Mouse (Mus musculus) forebrain, embryonic 14.5 days (tissue): ENCODE data around the gene Pgd. TPM values are rescaled to one million over a fixed set of nuclear protein-coding genes. Genes with fewer than 3 reads are reported as not detected.

Source experiments
- ATAC-seq: fragments of 200-750 bp; cut with Nextera tagmentation; 2 replicates; pipeline ENCODE4 v1.8.0; 2017; ENCODE audit warnings: mild to moderate bottlenecking, moderate library complexity
- DNase-seq: peaks from one replicate; pipeline ENCODE4 v3.0.0-alpha.2; 2015; ENCODE audit warnings: low spot score
- H3K27ac ChIP-seq: fragments of 300-500 bp; sonication (generic); 2 replicates; pipeline ENCODE4 v1.5.1; 2014; ENCODE audit warnings: low read depth, mild to moderate bottlenecking, control low read depth, low read length, moderate library complexity
- H3K27me3 ChIP-seq: fragments of 300-500 bp; sonication (generic); replicated peaks from 2 replicates; pipeline ENCODE4 v1.6.1; 2014; ENCODE audit warnings: low read length, control low read depth, mixed read lengths; ENCODE audit not compliant: control insufficient read depth, insufficient read depth
- H3K36me3 ChIP-seq: fragments of 300-500 bp; sonication (generic); 2 replicates; pipeline ENCODE4 v1.6.1; 2014; ENCODE audit warnings: low read length, control low read depth; ENCODE audit not compliant: control insufficient read depth, insufficient read depth
- H3K4me1 ChIP-seq: fragments of 300-500 bp; sonication (generic); 2 replicates; pipeline ENCODE4 v1.6.1; 2014; ENCODE audit warnings: antibody characterized with exemption, low read length, control low read depth; ENCODE audit not compliant: control insufficient read depth, insufficient read depth
- H3K4me2 ChIP-seq: fragments of 300-500 bp; sonication (generic); 2 replicates; pipeline ENCODE4 v1.6.1; 2014; ENCODE audit warnings: mild to moderate bottlenecking, control low read depth, low read length
- H3K4me3 ChIP-seq: fragments of 300-500 bp; sonication (generic); 2 replicates; pipeline ENCODE4 v1.5.1; 2014; ENCODE audit warnings: low read depth, low read length, control low read depth
- H3K9ac ChIP-seq: fragments of 300-500 bp; sonication (generic); 2 replicates; pipeline ENCODE4 v1.6.1; 2014; ENCODE audit warnings: mild to moderate bottlenecking, low read length, control low read depth, moderate library complexity
- H3K9me3 ChIP-seq: fragments of 300-500 bp; sonication (generic); replicated peaks from 2 replicates; pipeline ENCODE4 v1.6.1; 2016; ENCODE audit warnings: low read length, control low read depth, mixed read lengths; ENCODE audit not compliant: control insufficient read depth
- WGBS: fragments of 180-500 bp; shearing (Covaris S2); extraction: QIAGEN DNeasy Blood & Tissue Kit; methylation state at CpG from one replicate; pipeline ENCODE4 v1.1.7; 2014; 5-methylcytosine and 5-hydroxymethylcytosine counted together
- polyA plus RNA-seq: library from polyadenylated mRNA; unstranded; fragments of >200 nt; fragmentation: Nextera tagmentation; extraction: Ambion mirVana; gene quantifications from 2 replicates; pipeline ENCODE4 v1.2.1, GENCODE M21; 2014

Gene Pgd
- polyA plus RNA-seq, 1 experiment from 2014 or later: 48.1 TPM

GRCm38 (mm10) chr4:149136116-149136850, 30.3 kb downstream of the Pgd start:
- ATAC-seq: 0 out of 2 replicates have a peak, but pooled peaks have one; percentile 14
- WGBS: 55% methylated on average over 18 of the region's 18 CpGs

GRCm38 (mm10) chr4:149133395-149133794, 33.2 kb downstream of the Pgd start:
- H3K27ac ChIP-seq: no peak overlapping the region
- H3K27me3 ChIP-seq: no peaks in the 10 kb centered on the region
- no peak overlapping the region for H3K9ac ChIP-seq
- WGBS: 86% methylated on average over 5 of the region's 5 CpGs
- no peaks in the 10 kb centered on the region for H3K9me3 ChIP-seq
- H3K4me2 ChIP-seq: no peak overlapping the region
- no peaks in the 10 kb centered on the region for H3K4me1 ChIP-seq
- DNase-seq (no peak), ATAC-seq (no peak)
- H3K36me3 ChIP-seq: peaks cover 25% of the 10 kb centered on the region
- no peak overlapping the region for H3K4me3 ChIP-seq

More at GRCm38 (mm10) chr4:149136116-149136850, 30.3 kb downstream of the Pgd start:
- peak overlapping the region; percentile 68 for H3K4me3 ChIP-seq
- no peaks in the 10 kb centered on the region for H3K9me3 ChIP-seq
- H3K9ac ChIP-seq: peak overlapping the region; percentile 76
- peak overlapping the region; percentile 72 for H3K4me2 ChIP-seq
- no peaks in the 10 kb centered on the region for H3K27me3 ChIP-seq
- no peak overlapping the region for H3K27ac ChIP-seq
- DNase-seq: no peak
- H3K36me3 ChIP-seq: 0 out of 2 replicates have a peak, but pooled peaks cover 5% of the 10 kb centered on the region
- no peaks in the 10 kb centered on the region for H3K4me1 ChIP-seq

GRCm38 (mm10) chr4:149131789-149132565, 34.6 kb downstream of the Pgd start:
- Histone ChIP-seq H3K9me3 (no peaks in the 10 kb centered on the region), H3K9ac (no peak overlapping the region), H3K4me3 (no peak overlapping the region), H3K27me3 (no peaks in the 10 kb centered on the region), H3K4me2 (no peak overlapping the region), H3K36me3 (peaks cover 34% of the 10 kb centered on the region), H3K4me1 (no peaks in the 10 kb centered on the region), H3K27ac (no peak overlapping the region)
- DNase-seq (no peak), ATAC-seq (no peak)
- 92% methylated on average over 20 of the region's 21 CpGs for WGBS

- Histone ChIP-seq H3K9me3 (no peaks in the 10 kb centered on the region), H3K4me1 (no peaks in the 10 kb centered on the region), H3K4me2 (no peak overlapping the region), H3K27me3 (no peaks in the 10 kb centered on the region), H3K9ac (no peak overlapping the region), H3K27ac (no peak overlapping the region), H3K36me3 (peaks cover 37% of the 10 kb centered on the region), H3K4me3 (no peak overlapping the region)
- ATAC-seq (no peak), DNase-seq (no peak)
- WGBS: 91% methylated on average over 23 of the region's 23 CpGs
These were observed 35.4 kb downstream of the Pgd start for GRCm38 (mm10) chr4:149131021-149131752.

GRCm38 (mm10) chr4:149128467-149128866, 38.1 kb downstream of the Pgd start:
- Histone ChIP-seq H3K4me2 (no peak overlapping the region), H3K9ac (no peak overlapping the region), H3K4me1 (no peaks in the 10 kb centered on the region), H3K9me3 (no peaks in the 10 kb centered on the region), H3K27ac (no peak overlapping the region), H3K4me3 (no peak overlapping the region), H3K36me3 (peaks cover 37% of the 10 kb centered on the region), H3K27me3 (no peaks in the 10 kb centered on the region)
- DNase-seq (no peak), ATAC-seq (no peak)
- 89% methylated on average over 18 of the region's 18 CpGs for WGBS

- no peaks in the 10 kb centered on the region for H3K27me3 ChIP-seq
- no peak within 1 kb of the TSS for H3K27ac ChIP-seq
- 84% methylated on average over 11 of the region's 11 CpGs for WGBS
- no peak within 1 kb of the TSS for H3K9ac ChIP-seq
- no peak for ATAC-seq
- H3K36me3 ChIP-seq: peaks cover 35% of the 10 kb centered on the region
- no peaks in the 10 kb centered on the region for H3K9me3 ChIP-seq
- no peaks in the 10 kb centered on the region for H3K4me1 ChIP-seq
- no peak within 1 kb of the TSS for H3K4me3 ChIP-seq
- no peak within 1 kb of the TSS for H3K4me2 ChIP-seq
- no peak for DNase-seq
These were observed 39.9 kb downstream of the Pgd start, which contains the start of gene Cort for GRCm38 (mm10) chr4:149126663-149127062. Cort (minus strand) TSS chr4:149126763.

GRCm38 (mm10) chr4:149126115-149126509, 40.5 kb downstream of the Pgd start:
- Histone ChIP-seq H3K4me1 (no peaks in the 10 kb centered on the region), H3K9ac (no peak overlapping the region), H3K4me2 (no peak overlapping the region), H3K9me3 (no peaks in the 10 kb centered on the region), H3K36me3 (peaks cover 30% of the 10 kb centered on the region), H3K4me3 (no peak overlapping the region), H3K27me3 (no peaks in the 10 kb centered on the region), H3K27ac (no peak overlapping the region)
- no peak for DNase-seq
- 85% methylated on average over 6 of the region's 6 CpGs for WGBS
- no peak for ATAC-seq

GRCm38 (mm10) chr4:149125341-149126114, 41.0 kb downstream of the Pgd start:
- 40% methylated on average over 11 of the region's 11 CpGs for WGBS
- Histone ChIP-seq H3K9me3 (no peaks in the 10 kb centered on the region), H3K4me1 (no peaks in the 10 kb centered on the region), H3K36me3 (peaks cover 25% of the 10 kb centered on the region), H3K4me2 (no peak overlapping the region), H3K27ac (no peak overlapping the region), H3K4me3 (no peak overlapping the region), H3K27me3 (no peaks in the 10 kb centered on the region), H3K9ac (no peak overlapping the region)
- DNase-seq (no peak), ATAC-seq (no peak)
